Mouse (Mus musculus) hindbrain, embryonic 12.5 days (tissue): ENCODE results near the gene Usp3. TPM values are rescaled to one million over a fixed set of nuclear protein-coding genes. Genes with fewer than 3 reads are reported as not detected.

ENCODE experiments used
- ATAC-seq: fragments of 200-750 bp; cut with Nextera tagmentation; 2 replicates; pipeline ENCODE4 v1.8.0; 2017; ENCODE audit warnings: moderate TSS enrichment; ENCODE audit not compliant: low FRiP score
- H3K27ac ChIP-seq: fragments of 300-500 bp; sonication (generic); 2 replicates; pipeline ENCODE4 v1.5.1; 2016; ENCODE audit warnings: mild to moderate bottlenecking
- H3K27me3 ChIP-seq: fragments of 300-500 bp; sonication (generic); 2 replicates; pipeline ENCODE4 v1.6.1; 2016; ENCODE audit warnings: mild to moderate bottlenecking
- H3K36me3 ChIP-seq: fragments of 300-500 bp; sonication (generic); 2 replicates; pipeline ENCODE4 v1.6.1; 2016; ENCODE audit warnings: mild to moderate bottlenecking
- H3K4me1 ChIP-seq: fragments of 300-500 bp; sonication (generic); 2 replicates; pipeline ENCODE4 v1.6.1; 2016
- H3K4me2 ChIP-seq: fragments of 300-500 bp; sonication (generic); replicated peaks from 2 replicates; pipeline ENCODE4 v1.6.1; 2016; ENCODE audit warnings: mild to moderate bottlenecking
- H3K4me3 ChIP-seq: fragments of 300-500 bp; sonication (generic); 2 replicates; pipeline ENCODE4 v1.5.1; 2016; ENCODE audit warnings: mild to moderate bottlenecking
- H3K9ac ChIP-seq: fragments of 300-500 bp; sonication (generic); 2 replicates; pipeline ENCODE4 v1.6.1; 2016; ENCODE audit warnings: mild to moderate bottlenecking, moderate library complexity
- H3K9me3 ChIP-seq: fragments of 300-500 bp; sonication (generic); replicated peaks from 2 replicates; pipeline ENCODE4 v1.6.1; 2016; ENCODE audit warnings: mild to moderate bottlenecking
- WGBS: fragments of 180-500 bp; shearing (Covaris S2); methylation state at CpG from one replicate; pipeline ENCODE4 v1.1.7; 2016; 5-methylcytosine and 5-hydroxymethylcytosine counted together
- polyA plus RNA-seq: library from polyadenylated mRNA; unstranded; fragments of >200 nt; fragmentation: Nextera tagmentation; extraction: Ambion mirVana; gene quantifications from 2 replicates; pipeline ENCODE4 v1.2.1, GENCODE M21; 2016

Usp3 gene
- polyA plus RNA-seq = 88.1 and 103 TPM in 2 replicates

DNA sequence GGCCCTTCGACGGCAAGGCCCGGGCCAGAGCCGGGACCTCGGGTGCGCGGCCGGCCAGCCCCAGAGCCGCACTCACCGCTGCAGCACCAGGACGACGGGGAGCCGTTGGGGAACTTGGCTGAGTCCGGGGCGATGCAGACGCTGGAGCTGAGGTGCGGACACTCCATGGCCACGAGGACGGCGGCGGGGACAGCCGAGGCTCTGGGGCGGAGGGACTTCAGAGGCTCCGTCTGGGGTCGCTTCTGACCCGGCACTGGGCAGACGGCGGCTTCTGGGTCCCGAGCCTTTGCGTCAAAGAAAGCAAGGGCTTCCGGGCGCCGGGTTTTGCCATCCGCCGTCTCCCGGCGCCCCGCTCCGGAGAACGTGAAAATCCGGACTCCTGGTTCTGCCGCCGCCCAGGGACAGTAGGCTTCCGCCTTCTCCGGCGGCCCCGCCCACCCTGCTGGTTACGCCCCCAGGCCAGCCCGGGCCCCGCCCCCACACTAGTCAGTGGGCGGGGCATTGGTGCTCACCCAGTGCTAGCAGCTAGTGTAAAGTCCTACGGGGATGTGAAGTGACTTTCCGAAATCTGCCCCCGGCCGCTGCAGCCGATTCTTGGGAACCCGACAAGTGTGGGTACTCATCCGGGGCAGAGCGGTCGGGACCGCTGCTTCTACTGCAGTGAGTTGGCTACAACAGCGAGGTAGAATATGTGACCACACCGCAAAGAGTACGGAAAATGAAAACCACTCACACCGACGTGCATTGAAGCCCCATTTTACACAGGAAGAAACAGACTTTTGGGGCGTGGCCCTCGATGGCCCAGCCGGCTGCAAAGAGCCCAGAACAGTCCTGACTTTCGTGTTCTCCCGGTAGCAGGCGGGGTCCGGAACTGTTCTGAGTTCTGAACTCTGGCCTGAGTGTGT is at the start of gene Usp3:
Gene Usp3 (minus strand): TSS at position 435 of the 905 bp plus-strand sequence.
- Histone ChIP-seq H3K4me3 (peak within 1 kb of the TSS; percentile 95), H3K27ac (peak within 1 kb of the TSS; percentile 96), H3K9me3 (no peaks in the 10 kb centered on the region), H3K9ac (peak within 1 kb of the TSS; percentile 99), H3K4me1 (peaks cover 30% of the 10 kb centered on the region), H3K4me2 (peak within 1 kb of the TSS; percentile 81), H3K27me3 (peaks cover 8% of the 10 kb centered on the region), H3K36me3 (no peaks in the 10 kb centered on the region)
- peak; percentile 91 for ATAC-seq
- under 1% methylated on average over 73 of the region's 73 CpGs for WGBS

DNA sequence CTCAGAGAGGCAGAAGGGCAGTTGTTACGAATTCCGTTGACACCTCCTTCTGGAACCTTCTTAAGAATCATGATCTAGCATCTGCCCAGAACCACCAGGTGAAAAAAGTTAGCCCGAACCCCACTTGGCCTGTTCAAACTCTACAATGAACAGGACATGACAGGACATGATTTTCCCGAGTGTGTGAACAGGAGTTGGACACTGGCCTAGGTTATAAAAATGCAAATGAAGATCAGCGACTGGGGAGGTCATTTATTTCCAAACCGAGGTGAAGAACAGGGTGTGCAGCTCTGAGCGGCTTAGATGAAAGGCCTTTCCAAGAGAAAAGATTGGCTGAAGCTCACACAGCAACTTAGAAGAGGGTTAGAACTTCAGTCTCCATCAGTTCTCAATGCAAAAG is 47.5 kb upstream of the Usp3 start:
- H3K9me3 ChIP-seq = no peaks in the 10 kb centered on the region
- H3K4me1 ChIP-seq = no peaks in the 10 kb centered on the region
- WGBS = 65% methylated on average over 7 of the region's 7 CpGs
- H3K4me2 ChIP-seq = no peak overlapping the region
- H3K36me3 ChIP-seq = no peaks in the 10 kb centered on the region
- H3K9ac ChIP-seq = no peak overlapping the region
- H3K27ac ChIP-seq = no peak overlapping the region
- H3K27me3 ChIP-seq = no peaks in the 10 kb centered on the region
- H3K4me3 ChIP-seq = no peak overlapping the region
- ATAC-seq = no peak

DNA sequence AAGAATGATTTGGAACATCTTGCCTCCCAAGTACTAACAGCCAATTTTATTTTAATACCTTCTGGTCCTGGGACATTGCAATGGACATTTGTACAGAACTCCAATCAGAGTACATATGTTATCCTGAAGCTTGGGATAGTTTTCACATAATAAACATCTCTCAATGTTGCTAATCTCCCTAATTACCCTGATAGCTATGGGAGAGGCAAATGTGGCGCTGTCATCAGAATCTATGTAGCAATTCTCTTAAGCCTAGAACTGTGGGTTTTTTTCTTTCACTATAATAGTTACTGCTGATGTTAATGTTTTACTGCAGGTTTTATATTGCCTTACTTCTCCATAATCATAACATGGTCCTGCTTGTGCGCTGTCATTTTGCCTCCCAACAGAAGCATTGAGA is 46.7 kb upstream of the Usp3 start:
- Histone ChIP-seq H3K9me3 (no peaks in the 10 kb centered on the region), H3K4me1 (no peaks in the 10 kb centered on the region), H3K36me3 (no peaks in the 10 kb centered on the region), H3K27ac (no peak overlapping the region), H3K9ac (no peak overlapping the region), H3K4me3 (no peak overlapping the region), H3K4me2 (no peak overlapping the region), H3K27me3 (no peaks in the 10 kb centered on the region)
- ATAC-seq = no peak
- WGBS = 95% methylated on average over 2 of the region's 2 CpGs

DNA sequence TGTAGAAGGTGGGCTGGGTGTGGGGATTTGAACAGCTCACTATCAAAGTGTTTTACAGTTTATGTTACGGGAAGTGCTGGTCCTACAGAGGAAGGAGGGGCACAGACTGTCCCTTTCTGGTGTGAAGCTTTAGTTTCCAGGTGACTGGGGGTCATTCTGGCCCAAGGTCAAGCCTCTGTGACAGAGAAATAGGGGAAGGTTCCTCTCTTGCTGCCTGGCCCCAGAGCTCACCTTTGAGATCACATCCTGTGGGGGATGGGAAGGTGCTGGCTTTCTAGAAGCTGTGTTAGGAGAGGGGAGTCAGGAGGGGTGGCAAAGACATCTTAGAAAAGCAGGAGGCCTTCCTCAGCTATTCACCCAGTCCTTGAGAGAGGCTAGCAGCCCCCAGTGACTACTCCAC is 39.5 kb upstream of the Usp3 start:
- Histone ChIP-seq H3K27ac (no peak overlapping the region), H3K4me2 (no peak overlapping the region), H3K9ac (no peak overlapping the region), H3K27me3 (no peaks in the 10 kb centered on the region), H3K36me3 (no peaks in the 10 kb centered on the region), H3K4me1 (0 out of 2 replicates have a peak, but pooled peaks cover 2% of the 10 kb centered on the region), H3K9me3 (no peaks in the 10 kb centered on the region), H3K4me3 (no peak overlapping the region)
- WGBS = 94% methylated on average over 1 of the region's 1 CpGs
- no peak for ATAC-seq

DNA sequence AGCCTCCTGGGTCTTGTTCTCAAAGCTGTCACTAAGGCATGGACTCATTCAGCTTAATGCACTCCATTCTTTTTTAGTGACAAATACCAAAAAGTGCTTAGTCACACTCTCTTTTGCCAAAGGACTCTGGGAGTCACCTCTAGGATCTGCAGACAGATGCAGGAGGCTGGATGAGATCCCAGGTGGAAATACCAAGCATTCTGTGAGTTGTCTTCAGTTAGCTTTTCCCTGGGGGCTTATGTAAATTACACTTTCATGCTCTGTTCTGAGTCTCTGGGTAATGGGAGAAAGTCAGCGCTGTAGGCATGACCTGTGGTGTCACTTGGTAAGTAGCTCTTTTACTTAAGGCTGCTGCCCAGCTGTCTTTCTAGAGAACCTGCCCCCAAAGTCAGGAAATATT is 38.0 kb upstream of the Usp3 start:
- Histone ChIP-seq H3K4me1 (0 out of 2 replicates have a peak, but pooled peaks cover 2% of the 10 kb centered on the region), H3K9ac (no peak overlapping the region), H3K9me3 (no peaks in the 10 kb centered on the region), H3K4me2 (no peak overlapping the region), H3K4me3 (no peak overlapping the region), H3K27me3 (no peaks in the 10 kb centered on the region), H3K27ac (no peak overlapping the region), H3K36me3 (no peaks in the 10 kb centered on the region)
- 21% methylated on average over 1 of the region's 1 CpGs for WGBS
- ATAC-seq = no peak

DNA sequence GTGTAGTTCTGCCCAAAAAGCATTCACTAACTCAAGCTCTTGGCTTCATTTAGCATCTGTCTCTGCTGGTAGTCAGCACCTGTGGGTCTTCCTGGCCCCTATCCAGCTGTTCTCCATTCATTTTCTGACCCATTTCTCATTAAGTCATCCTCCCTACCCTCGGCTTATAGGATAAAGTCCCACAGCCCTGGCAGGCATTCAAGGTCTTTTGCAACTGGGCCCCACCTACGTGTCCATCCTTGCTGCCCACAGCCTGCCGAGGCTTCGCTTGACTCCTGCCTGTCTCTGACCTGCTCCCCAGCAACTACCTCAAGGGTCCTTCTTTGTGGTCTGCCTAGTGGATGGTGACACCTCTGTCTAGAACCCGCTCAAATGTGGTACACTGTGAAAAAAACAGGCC is 33.7 kb upstream of the Usp3 start:
- Histone ChIP-seq H3K27me3 (no peaks in the 10 kb centered on the region), H3K4me3 (no peak overlapping the region), H3K36me3 (no peaks in the 10 kb centered on the region), H3K9me3 (no peaks in the 10 kb centered on the region), H3K27ac (no peak overlapping the region), H3K9ac (no peak overlapping the region), H3K4me1 (0 out of 2 replicates have a peak, but pooled peaks cover 2% of the 10 kb centered on the region), H3K4me2 (no peak overlapping the region)
- ATAC-seq = no peak
- 84% methylated on average over 5 of the region's 5 CpGs for WGBS

DNA sequence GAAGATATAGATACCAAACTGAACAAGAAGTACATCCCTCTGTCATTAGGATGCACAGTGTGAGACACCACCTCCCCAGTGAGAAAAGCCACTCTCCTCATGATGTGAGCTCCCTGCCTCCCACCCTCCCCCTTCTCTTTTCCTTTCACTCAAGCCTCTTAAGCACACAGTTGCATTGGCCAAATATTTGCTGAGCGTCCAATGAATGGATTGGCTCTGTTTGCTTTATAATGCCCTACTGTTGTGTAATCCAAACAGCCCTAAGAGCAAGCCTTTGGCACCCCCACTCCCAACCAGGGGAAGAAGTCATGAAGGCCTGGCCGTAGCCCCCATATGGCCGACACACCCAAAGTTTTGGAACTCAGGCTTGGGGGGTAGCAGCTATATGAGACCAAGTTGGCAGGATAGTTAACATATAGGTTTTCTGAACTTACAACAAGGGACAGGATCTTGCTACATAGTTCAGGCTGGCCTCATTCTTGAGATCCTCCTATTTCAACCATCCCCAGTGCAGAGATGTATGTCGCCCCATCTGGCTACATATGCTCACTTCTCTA is 33.1 kb upstream of the Usp3 start:
- Histone ChIP-seq H3K36me3 (no peaks in the 10 kb centered on the region), H3K27me3 (no peaks in the 10 kb centered on the region), H3K4me3 (no peak overlapping the region), H3K9ac (no peak overlapping the region), H3K4me1 (peaks cover 2% of the 10 kb centered on the region; the same call in 1 of the 2 replicates), H3K4me2 (no peak overlapping the region), H3K9me3 (no peaks in the 10 kb centered on the region), H3K27ac (no peak overlapping the region)
- 82% methylated on average over 4 of the region's 4 CpGs for WGBS
- no peak for ATAC-seq

DNA sequence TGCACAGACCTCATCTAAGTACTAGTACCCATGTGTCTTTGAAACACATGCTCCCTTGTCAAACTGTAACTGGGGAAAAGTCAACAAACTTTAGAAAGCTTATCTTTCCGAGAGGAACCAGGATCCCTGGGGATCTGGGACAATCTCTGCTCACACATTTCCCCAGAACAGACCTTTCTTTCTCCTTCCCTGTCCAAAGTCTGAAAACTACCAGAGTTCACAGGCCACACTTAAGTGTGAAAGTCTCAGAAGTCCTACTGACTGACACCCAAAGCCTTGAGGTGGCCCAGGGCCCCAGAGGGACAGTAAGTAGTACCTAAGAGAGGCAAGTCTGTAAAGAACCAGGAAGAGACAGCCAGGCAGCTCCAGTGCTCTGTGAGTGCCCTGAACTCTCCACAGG is 31.9 kb upstream of the Usp3 start:
- ATAC-seq = no peak
- no peak overlapping the region for H3K4me2 ChIP-seq
- 62% methylated on average over 1 of the region's 1 CpGs for WGBS
- H3K4me1 ChIP-seq = peaks cover 9% of the 10 kb centered on the region
- no peaks in the 10 kb centered on the region for H3K27me3 ChIP-seq
- H3K9me3 ChIP-seq = no peaks in the 10 kb centered on the region
- H3K27ac ChIP-seq = no peak overlapping the region
- H3K4me3 ChIP-seq = no peak overlapping the region
- H3K9ac ChIP-seq = no peak overlapping the region
- H3K36me3 ChIP-seq = no peaks in the 10 kb centered on the region

DNA sequence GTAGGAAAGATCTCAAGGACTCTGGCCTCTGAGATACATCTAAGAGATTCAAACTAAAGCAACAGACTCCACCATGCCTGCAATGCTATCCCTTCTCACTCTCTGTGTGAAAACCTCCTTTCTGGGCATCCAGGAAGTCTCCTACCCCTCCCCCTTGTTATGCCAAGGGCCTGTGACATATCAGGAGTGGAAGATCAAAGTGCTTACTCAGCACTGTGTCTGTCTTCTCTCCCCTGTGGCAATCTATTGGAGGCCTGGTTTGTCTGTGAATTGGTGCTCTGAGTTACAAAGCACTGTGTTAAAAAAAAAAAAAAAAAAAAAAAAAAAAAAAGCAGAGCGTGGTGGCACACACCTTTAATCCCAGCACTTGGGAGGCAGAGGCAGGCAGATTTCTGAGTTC is 30.7 kb upstream of the Usp3 start:
- Histone ChIP-seq H3K4me3 (no peak overlapping the region), H3K27me3 (no peaks in the 10 kb centered on the region), H3K27ac (no peak overlapping the region), H3K9ac (no peak overlapping the region), H3K4me2 (no peak overlapping the region), H3K36me3 (no peaks in the 10 kb centered on the region), H3K4me1 (peaks cover 7% of the 10 kb centered on the region), H3K9me3 (no peaks in the 10 kb centered on the region)
- WGBS = 100% methylated on average over 1 of the region's 1 CpGs
- no peak for ATAC-seq

DNA sequence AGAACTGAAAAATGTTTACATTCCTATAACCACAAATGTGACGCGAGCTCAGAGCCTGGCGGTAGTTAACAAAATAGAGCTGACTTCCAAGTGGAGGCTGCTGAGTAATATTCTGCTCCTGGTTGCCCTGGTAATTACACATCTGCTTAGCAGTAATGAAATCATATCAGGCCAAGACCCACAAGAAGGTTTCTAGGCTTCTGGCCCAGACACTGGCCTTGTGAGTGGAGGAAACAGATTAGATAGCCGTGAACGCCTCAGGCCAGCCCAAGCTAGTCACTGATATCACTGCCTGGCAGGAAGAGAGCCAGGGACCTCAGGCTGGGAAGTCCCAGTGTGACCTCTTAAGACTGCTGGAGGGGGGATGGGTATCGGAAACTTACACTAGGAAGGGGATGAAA is 27.6 kb upstream of the Usp3 start:
- ATAC-seq = no peak

DNA sequence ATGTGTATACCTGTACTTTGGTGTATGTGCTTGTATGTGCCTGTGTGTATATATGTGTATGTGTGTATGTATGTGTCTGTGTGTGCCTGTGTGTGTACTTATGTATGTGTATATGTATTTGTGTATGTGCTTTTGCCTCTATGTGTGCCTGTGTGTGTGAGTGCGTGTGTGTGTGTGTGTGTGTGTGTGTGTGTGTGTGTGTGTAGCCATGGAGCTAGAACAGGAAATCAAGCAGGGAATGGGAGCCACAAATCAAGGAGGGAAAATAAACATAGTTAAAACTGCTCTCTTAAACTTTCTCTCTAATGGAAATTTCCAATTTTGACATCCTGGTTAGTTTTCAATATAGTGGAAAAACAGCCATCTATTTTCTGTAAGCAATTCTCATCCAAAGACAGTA is 27.1 kb upstream of the Usp3 start:
- H3K9me3 ChIP-seq = no peaks in the 10 kb centered on the region
- no peak overlapping the region for H3K27ac ChIP-seq
- WGBS = 88% methylated on average over 1 of the region's 1 CpGs
- no peak overlapping the region for H3K4me3 ChIP-seq
- H3K9ac ChIP-seq = no peak overlapping the region
- H3K4me2 ChIP-seq = no peak overlapping the region
- peaks cover 7% of the 10 kb centered on the region for H3K4me1 ChIP-seq
- no peaks in the 10 kb centered on the region for H3K36me3 ChIP-seq
- no peaks in the 10 kb centered on the region for H3K27me3 ChIP-seq
- no peak for ATAC-seq

More for the DNA sequence above, 27.6 kb upstream of the Usp3 start:
- Histone ChIP-seq H3K4me3 (no peak overlapping the region), H3K27ac (no peak overlapping the region), H3K4me1 (peaks cover 7% of the 10 kb centered on the region), H3K9me3 (no peaks in the 10 kb centered on the region), H3K4me2 (no peak overlapping the region), H3K27me3 (no peaks in the 10 kb centered on the region), H3K9ac (no peak overlapping the region), H3K36me3 (no peaks in the 10 kb centered on the region)
- 46% methylated on average over 6 of the region's 6 CpGs for whole genome bisulfite sequencing

DNA sequence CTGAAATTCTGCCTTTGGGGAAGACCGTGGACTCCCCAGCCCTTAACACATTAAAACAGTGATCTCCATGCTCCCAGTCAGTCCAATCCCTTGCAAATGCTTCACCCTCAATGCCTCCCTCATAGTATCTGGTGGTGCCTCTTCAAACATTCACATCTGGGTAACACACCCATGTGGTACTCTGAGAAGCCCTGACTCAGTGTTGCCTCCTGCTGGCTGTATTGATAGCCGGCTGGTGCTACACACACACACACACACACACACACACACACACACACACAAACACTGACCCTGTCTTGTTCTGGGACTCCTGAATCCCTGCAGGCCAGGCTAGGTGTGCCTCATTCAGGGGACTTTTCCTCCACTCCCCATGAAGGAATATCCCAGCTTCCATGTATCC is 24.9 kb upstream of the Usp3 start:
- WGBS = 96% methylated on average over 2 of the region's 2 CpGs
- ATAC-seq = no peak
- no peaks in the 10 kb centered on the region for H3K36me3 ChIP-seq
- no peak overlapping the region for H3K27ac ChIP-seq
- H3K27me3 ChIP-seq = no peaks in the 10 kb centered on the region
- no peaks in the 10 kb centered on the region for H3K9me3 ChIP-seq
- peaks cover 7% of the 10 kb centered on the region for H3K4me1 ChIP-seq
- H3K4me3 ChIP-seq = no peak overlapping the region
- H3K4me2 ChIP-seq = no peak overlapping the region
- no peak overlapping the region for H3K9ac ChIP-seq

DNA sequence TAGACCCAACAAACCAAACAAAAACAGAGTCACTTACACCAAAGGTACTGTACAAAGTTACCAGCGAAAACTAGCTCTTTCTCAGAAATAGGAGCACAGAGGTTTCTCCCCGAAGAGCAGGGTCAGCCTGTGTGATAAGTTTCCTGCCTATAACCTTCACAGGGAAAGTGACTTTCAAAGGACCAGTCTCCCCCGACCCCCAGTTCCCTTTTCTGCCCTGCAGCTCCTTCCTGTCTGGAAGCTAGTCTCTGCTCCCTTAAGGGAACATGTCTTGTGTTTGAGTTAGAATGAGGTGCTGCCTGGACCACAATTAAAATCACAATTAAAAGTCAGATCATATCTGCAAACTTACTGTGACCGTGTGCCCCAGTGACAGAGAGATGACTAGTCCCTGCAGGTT is 23.9 kb upstream of the Usp3 start:
- H3K9ac ChIP-seq = no peak overlapping the region
- no peak overlapping the region for H3K4me3 ChIP-seq
- no peaks in the 10 kb centered on the region for H3K27me3 ChIP-seq
- H3K9me3 ChIP-seq = no peaks in the 10 kb centered on the region
- H3K36me3 ChIP-seq = no peaks in the 10 kb centered on the region
- H3K4me2 ChIP-seq = no peak overlapping the region
- no peak overlapping the region for H3K27ac ChIP-seq
- ATAC-seq = no peak
- 70% methylated on average over 4 of the region's 4 CpGs for WGBS
- H3K4me1 ChIP-seq = peaks cover 7% of the 10 kb centered on the region
